Mouse (Mus musculus) urinary bladder, adult 2 months (tissue): ENCODE measurements around the gene Scg2. TPM values are rescaled to one million over a fixed set of nuclear protein-coding genes. Genes with fewer than 3 reads are reported as not detected.
A peak's percentile ranks its signal among the peaks of the same experiment; 100 is the strongest.

ENCODE experiments used
- DNase-seq: peaks from one replicate; pipeline ENCODE4 v3.0.0; 2022; ENCODE audit warnings: low spot score
- polyA plus RNA-seq: library from polyadenylated mRNA; depleted of rRNA; stranded (reverse); fragments of >200 nt; gene quantifications from 2 replicates; pipeline ENCODE4 v1.2.3, GENCODE M21; 2012; rRNA removed

Scg2 gene
- 0.28 and 0.46 TPM in 2 replicates for polyA plus RNA-seq

DNA sequence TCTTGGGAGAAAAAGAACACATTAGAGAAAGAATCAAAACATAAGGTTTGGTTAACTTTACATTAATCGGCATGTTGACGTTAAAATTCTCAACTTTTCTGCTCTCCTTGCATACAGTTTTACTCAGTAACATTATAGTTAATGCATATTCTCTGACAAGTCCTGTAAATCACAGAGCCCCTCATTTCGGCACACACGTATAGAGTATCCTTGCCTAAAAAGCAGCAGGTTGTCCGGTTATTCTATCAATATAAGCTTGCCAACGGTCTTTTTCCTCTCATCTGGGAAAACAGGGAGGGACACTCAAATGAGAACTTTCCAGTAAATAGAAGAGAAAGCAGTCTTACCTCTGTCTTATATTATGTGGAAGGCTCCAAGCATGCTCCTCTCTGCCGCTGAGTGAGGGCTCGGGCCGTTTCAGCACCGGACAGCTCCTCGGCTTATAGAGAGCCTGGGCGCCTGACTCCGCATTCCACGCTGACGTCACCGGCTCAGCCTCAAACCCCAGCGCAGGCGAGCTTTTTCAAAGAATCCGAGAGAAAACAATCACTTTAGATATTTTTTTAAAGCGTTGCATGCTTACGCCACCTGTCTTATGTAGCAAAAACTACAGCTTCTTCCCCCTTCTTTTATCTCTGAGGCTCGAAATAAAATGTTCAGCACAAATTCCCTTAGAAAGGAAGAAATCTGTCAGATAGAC lies at the start of gene Scg2:
Scg2 (minus strand) TSS at position 512 of the 700 bp plus-strand sequence.
- DNase-seq, result peak; percentile 52

DNA sequence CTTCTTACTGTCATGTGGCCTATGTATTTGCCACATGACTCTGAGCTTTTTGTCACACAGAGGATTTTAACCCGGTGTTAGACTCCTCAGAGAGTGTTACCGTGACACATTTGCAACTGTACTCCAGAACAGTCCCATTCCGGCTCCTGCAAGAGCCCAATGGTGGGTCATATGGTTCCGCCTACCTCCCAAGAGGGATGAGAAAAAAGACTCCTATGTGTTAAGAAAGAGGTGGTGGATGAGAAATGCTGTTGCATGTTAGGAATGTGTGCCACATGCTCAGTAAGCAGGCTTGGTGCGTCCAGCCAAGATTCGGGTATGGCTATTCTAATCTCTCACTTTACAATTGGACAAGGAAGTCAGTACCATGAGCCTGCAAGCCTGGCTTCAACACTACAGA lies 45.6 kb upstream of the Scg2 start:
- no peak for DNase-seq

DNA sequence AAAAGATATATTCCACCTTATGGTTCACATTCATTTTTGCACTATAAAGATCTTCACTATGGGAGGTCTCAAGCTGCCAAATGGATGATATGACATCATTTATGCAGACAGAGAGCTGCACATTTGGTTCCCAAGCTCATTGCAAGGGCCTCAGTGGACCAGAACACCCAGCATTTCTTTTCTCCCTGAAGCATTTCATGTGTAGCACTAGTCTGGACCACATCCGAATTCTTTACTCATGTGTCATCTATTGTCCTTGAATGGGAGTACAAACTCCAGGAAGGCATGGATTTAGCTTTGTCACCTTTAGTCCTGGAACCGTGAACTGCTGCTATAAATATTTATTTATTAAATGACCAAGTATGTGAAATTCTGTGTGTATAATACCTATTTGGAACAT lies 30.9 kb upstream of the Scg2 start:
- DNase-seq, result no peak

DNA sequence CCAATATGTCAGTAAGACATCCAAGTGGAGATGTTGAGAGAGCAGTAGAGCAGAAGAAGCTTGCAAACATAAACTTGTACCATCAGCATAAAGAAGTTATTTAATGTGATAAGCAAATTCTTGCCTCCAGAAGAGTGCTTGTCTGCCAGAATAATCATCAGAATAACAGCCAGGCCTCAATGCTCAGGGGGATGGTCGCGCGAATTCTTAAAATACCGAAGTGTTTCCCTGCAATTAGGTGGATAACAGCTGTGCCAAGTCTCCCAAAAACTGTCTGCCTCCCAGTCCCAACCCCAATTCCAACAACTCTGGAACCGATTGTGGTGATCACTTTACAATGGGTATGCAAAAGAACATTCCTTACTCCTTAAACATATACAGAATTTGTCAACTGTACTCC lies 30.0 kb upstream of the Scg2 start:
- no peak for DNase-seq

DNA sequence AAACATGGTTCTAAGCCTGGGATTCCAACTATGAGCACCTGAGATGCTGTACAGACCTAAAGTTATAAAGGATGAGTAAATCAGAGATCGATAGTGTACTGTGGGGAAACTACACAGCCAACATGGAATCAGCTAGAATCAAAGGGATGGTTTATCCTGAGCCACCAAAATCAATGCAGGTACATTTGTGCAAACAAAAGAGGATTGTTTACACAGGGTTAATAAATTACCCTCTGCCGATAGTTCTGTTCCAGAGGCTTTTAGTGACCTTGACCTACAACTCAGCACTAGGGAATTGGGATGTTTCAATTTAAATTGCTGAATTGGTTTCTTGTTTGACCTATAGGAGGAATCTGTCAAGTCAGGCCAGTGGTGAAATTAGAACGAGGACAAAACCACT lies 26.7 kb upstream of the Scg2 start:
- DNase-seq, result no peak

DNA sequence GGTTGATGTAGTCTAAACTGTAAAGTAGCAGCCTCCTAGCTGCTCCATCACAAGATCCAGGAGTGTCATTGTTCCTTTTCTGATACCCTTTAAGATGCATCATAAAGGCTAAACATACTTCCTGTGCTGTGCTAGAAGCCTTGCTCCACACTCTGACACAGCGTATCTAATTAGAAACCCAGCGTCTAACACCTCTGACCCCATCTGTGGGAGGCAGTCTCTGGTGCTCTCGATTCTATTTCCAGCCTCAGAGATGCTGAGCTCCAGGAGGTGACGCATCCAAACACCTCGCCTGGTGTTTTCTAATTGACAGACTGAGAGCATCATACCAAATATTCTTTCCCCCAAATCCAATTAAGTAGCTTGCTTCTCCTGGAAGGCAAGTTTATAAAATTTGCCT lies 18.6 kb upstream of the Scg2 start:
- DNase-seq, result no peak

DNA sequence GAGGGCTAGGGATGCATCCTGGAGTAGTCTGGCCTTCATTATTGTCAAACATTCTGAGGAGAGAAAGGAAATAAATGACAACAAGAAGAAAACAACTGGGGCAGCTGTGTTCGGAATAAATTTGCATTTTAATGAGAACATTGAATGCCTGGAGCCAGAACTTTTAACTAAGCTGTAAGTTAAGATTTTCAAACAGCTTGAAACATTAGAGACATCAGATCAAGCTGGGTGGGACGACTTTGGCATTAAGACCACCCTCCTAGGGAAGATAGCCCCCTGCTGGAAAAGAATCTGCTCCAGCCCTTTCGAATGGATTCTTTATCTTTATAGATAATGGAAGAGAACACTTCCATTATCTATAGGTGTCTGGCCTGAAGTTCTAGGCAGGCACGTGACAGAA lies 14.2 kb upstream of the Scg2 start:
- no peak for DNase-seq

DNA sequence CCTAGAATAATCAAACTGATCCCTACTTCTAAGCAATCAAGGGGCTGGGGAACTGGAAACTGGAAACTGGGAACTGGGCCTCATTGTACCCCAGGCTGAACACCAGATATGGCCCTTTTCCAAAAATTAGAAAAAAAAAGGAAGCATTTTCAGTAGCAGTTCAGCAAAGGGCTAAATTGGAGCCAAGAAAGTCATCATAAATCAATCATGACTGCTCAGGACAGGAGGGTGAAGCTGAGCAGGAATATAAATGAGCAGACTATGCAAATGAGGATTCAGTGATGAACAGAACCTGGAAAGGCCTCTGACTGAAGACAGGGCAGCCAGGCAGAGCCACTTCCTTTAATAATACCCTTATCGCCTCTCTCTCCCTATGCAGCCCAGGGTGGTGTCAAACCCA lies 12.4 kb upstream of the Scg2 start:
- DNase-seq, result no peak

DNA sequence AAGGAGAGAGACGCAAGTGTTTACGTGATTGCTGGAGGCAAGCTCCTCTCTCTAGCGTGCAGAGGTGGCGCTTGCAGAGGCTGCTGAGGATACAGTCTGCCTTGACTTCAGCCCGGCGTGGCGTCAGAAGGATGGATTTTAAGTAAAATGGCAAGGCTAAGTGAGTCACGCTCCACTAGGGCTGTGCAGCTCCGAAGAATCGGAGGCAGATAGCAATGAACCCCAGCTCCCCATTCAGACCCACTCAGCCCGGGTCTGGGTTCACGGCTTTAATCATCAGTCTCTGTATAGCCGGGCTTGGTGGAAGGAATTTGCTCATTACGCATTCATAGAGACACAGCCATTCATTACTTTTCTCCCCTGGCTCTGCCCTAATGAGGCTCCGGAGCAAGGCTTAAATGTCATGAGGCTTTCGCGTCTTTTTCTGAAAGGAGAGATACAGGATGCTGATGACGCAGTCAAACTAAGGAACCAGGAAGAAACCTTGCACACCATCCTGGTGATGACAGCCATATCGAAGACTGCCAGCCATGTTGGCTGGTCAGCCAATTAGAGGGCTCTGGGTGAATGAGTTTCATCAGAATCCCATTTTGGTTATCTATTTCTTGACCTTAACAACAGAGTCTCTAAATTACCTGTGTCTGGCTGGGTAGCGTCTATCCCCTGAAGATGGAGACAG lies 10.6 kb upstream of the Scg2 start:
- no peak for DNase-seq

DNA sequence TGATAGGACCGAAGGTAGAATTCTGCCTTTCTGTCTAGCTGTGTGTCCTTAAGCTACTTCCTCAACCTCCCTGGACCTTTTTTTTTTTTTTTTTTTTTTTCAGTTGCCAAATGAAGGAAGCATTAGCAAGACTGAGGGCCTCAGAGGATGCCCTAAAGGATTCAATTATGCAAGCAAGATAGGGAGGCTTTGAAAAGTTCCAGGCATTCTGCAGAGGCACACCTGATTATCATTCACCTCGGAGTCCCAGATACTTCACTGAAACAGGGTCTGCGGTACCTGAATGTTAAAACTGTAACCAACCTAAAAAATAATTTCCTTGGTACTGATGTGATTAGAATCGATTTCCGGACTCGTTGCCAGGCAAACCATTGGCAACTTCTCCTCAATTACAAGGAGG lies 10.0 kb upstream of the Scg2 start:
- DNase-seq, result no peak

DNA sequence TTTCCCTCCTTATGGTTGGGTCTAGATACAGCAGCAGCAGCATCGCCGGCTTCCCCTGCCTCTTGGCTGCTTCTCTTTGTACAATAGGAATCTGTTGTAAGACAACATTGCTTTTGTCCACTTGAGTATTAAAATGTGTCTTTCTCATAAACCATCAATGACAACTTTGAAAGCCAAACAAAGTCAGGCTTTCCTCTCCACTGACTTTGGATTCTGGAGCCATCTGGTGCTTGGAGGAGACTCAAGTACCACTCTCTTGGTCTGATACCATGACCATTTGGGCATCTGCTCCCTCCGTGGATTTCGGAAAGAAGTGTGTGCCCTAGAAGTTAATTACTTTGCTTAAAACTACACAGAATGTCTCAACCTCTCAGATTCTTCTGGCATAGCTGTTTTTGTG lies 5.7 kb upstream of the Scg2 start:
- DNase-seq, result no peak

DNA sequence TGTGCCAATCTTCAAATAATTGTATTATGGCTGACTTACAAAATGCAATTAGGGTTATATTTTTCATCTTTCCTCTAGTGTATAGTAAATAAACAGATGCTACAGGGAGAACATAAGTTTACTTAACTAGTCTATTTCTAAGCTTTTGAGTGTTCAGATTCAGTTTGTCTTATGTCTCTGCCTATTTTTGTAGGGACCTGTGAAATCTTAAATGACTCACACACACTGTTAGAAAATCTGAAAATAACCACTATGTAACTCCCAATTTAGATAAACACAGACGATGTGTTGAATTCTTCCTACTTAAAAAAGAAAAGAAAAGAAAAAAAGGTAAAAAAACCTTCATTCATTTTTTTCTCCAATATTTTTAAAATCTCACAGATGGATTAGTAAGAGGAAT lies 2.2 kb downstream of the Scg2 start:
- no peak for DNase-seq

DNA sequence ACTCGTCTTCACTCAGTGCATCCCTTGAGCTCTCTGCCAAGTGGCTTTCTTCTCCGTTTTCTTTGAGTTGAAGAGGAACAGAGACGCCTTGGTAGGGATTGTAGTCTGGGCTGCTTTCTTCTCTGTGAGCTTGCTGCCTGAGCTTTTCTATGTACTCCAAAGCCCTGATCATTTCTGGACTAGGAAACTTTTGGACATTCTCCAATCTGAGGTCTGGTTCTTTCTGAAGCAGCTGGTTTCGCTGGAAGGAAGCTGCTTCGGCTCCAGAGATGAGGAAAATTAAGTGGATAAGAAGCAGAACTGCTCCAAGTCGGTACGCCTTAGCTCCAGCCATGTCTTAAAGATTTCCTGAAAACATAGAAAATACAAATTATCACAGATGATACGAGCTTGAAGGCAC lies 3.2 kb downstream of the Scg2 start:
- no peak for DNase-seq

DNA sequence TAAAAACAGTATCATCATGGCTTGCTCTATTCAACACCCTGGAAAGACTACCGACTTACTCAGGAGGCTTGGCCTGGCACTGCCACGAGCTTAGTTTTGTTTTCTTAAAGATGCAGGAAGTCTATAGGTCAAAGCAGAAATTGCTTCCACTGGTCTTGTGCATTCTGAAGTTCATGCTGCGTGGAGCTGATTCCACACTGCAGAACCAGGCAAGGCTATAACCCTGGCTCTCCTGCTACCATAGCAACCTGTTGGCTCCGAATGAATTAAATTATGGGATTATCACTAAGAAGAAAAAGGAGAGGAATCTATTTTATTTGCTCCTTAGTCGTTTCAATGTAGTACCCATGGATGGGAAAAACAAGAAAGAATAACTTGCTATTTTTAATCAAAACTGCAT lies 10.9 kb downstream of the Scg2 start:
- no peak for DNase-seq

DNA sequence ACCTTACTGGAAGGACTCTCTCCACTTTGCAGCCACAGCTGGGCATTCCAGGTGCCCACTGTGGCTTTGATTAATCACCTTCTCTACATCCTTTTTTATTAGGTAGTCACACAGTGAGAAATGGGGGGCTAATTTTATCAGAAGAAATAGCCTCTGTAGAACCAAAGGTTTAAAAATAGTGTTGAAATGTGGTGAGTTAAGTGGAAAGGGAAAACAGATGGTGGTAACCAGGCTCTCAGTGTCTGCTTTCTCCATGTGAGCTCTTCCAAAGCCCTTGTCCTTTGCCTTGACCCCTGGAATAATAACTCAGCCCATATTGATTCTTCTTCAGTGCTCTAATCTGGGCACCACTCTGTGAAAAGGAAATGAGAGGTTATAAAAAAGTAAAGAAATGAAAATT lies 24.4 kb downstream of the Scg2 start:
- DNase-seq, result no peak

DNA sequence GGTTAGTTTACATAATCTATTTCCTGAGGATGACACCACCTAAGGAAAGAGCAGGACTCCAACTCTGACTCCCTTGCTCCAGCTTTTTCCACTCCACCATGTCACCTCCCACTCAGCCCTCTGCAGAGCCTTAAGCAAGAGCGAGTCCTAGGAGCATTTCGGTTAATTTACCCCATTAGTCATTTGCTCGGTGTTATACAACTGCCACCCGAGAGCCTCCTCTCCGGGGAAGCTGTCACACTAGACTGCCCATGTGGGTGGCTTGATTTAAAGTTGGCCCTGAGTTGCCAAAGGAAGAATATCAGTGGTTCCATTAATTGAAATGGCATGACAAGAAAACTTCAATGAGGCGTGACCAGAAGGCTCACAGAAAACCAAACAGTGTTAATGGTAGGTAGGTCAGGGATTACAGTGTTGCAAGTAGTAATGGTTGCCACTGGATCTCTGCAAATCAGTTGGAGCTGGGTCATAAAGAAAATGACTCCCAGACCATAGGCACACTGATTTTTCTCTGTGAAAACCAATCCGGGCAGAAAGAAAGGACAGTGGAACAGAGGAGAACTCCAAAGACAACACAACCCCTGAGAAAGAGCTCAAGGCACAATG lies 33.5 kb downstream of the Scg2 start:
- no peak for DNase-seq

DNA sequence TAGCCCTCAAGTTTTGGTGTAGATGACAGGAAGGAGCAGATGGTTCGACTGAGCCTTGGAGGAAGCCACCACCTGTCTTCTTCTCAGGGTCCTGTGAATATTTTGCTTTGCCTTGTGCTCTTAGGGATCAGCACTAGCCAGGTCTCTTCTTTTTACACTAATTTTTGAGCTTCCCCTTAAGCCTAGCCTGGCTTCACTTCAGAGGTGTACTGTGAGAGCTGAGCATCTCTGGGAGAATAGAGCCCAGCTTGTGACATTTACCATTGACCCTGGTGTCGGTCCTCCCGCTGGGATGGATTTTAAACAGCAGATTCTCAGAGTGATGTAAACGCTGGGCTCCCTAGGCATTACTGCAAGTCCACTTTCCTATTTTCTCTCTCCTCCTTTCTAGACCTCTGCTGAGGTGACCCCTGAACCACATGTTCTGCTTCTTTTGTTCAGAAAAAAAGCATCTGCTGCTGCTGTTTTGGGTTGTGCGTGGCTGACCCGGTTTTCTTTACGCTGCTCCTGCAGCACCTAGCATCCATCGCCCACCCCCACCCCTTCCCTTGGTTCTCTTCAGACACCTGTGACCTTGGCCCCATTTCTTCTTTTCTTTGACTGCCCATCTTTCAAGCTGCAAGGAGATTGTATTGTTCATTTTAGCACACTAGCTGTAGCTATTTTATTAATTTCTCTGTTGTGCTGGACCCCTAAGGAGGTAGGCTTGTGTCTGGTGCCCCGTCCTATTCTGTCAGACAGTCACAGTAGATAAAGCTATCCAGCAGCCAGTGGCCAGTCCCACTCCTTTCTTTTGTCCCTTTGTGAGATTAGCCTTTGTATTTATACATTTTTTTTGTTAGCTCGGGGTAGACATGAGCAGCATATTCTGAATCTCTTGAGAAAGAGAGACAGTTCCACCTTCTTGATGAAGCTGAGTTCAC lies 38.6 kb downstream of the Scg2 start:
- no peak for DNase-seq

DNA sequence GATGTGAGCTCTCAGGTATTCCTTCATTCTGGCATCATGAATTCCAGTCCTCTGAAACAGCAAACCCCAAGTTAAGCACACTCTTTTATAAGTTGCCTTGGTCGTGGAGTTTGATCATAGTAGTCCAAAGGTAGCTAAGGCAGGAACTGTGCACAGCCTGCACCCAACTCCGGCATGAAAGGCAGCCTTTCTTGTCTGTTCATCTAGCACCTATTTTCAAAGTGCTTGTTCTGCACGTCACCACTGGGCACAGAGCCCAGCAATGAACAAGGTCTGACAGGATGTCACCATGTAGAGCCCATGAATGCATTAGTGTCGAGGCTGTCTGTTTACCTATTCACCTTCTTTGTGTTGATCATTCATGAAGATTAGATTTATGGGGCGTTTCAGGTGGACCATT lies 39.6 kb downstream of the Scg2 start:
- no peak for DNase-seq
